Mouse (Mus musculus) midbrain, embryonic 12.5 days (tissue): ENCODE data around the gene Pilra. TPM values are rescaled to one million over a fixed set of nuclear protein-coding genes. Genes with fewer than 3 reads are reported as not detected.

Source experiments
- ATAC-seq: fragments of 200-750 bp; cut with Nextera tagmentation; 2 replicates; pipeline ENCODE4 v1.8.0; 2017; ENCODE audit warnings: low read depth, moderate TSS enrichment, moderate library complexity; ENCODE audit not compliant: low FRiP score
- H3K27ac ChIP-seq: fragments of 300-500 bp; sonication (generic); replicated peaks from 2 replicates; pipeline ENCODE4 v1.5.1; 2016; ENCODE audit warnings: mild to moderate bottlenecking
- H3K27me3 ChIP-seq: fragments of 300-500 bp; sonication (generic); 2 replicates; pipeline ENCODE4 v1.6.1; 2016; ENCODE audit warnings: mild to moderate bottlenecking
- H3K36me3 ChIP-seq: fragments of 300-500 bp; sonication (generic); 2 replicates; pipeline ENCODE4 v1.6.1; 2016
- H3K4me1 ChIP-seq: fragments of 300-500 bp; sonication (generic); 2 replicates; pipeline ENCODE4 v1.6.1; 2016
- H3K4me2 ChIP-seq: fragments of 300-500 bp; sonication (generic); replicated peaks from 2 replicates; pipeline ENCODE4 v1.6.1; 2016; ENCODE audit warnings: mild to moderate bottlenecking, moderate library complexity
- H3K4me3 ChIP-seq: fragments of 300-500 bp; sonication (generic); 2 replicates; pipeline ENCODE4 v1.5.1; 2016; ENCODE audit warnings: mild to moderate bottlenecking
- H3K9ac ChIP-seq: fragments of 300-500 bp; sonication (generic); replicated peaks from 2 replicates; pipeline ENCODE4 v1.6.1; 2016; ENCODE audit warnings: mild to moderate bottlenecking, moderate library complexity
- H3K9me3 ChIP-seq: fragments of 300-500 bp; sonication (generic); 2 replicates; pipeline ENCODE4 v1.6.1; 2016; ENCODE audit warnings: mild to moderate bottlenecking
- WGBS: fragments of 180-500 bp; shearing (Covaris S2); methylation state at CpG from one replicate; pipeline ENCODE4 v1.1.7; 2016; 5-methylcytosine and 5-hydroxymethylcytosine counted together
- polyA plus RNA-seq: library from polyadenylated mRNA; unstranded; fragments of >200 nt; fragmentation: Nextera tagmentation; extraction: Ambion mirVana; gene quantifications from 2 replicates; pipeline ENCODE4 v1.2.1, GENCODE M21; 2016

Pilra gene
- polyA plus RNA-seq, 1 experiment from 2014 or later = 0.29 TPM

GRCm38 (mm10) chr5:137822126-137822525, 14.0 kb downstream of the Pilra start:
- Histone ChIP-seq H3K27ac (no peak overlapping the region), H3K9me3 (no peaks in the 10 kb centered on the region), H3K36me3 (no peaks in the 10 kb centered on the region), H3K27me3 (no peaks in the 10 kb centered on the region), H3K9ac (no peak overlapping the region), H3K4me3 (no peak overlapping the region), H3K4me1 (no peaks in the 10 kb centered on the region), H3K4me2 (no peak overlapping the region)
- no peak for ATAC-seq
- WGBS = 70% methylated on average over 4 of the region's 4 CpGs

- Histone ChIP-seq H3K36me3 (no peaks in the 10 kb centered on the region), H3K4me3 (no peak overlapping the region), H3K9ac (no peak overlapping the region), H3K27ac (no peak overlapping the region), H3K4me1 (no peaks in the 10 kb centered on the region), H3K27me3 (no peaks in the 10 kb centered on the region), H3K4me2 (no peak overlapping the region), H3K9me3 (no peaks in the 10 kb centered on the region)
- WGBS = 82% methylated on average over 4 of the region's 4 CpGs
- ATAC-seq = no peak
Measured at GRCm38 (mm10) chr5:137817466-137818222, 18.4 kb downstream of the Pilra start.

- Histone ChIP-seq H3K36me3 (no peaks in the 10 kb centered on the region), H3K27me3 (no peaks in the 10 kb centered on the region), H3K4me1 (no peaks in the 10 kb centered on the region), H3K9ac (no peak overlapping the region), H3K4me2 (no peak overlapping the region), H3K27ac (no peak overlapping the region), H3K9me3 (no peaks in the 10 kb centered on the region), H3K4me3 (no peak overlapping the region)
- no peak for ATAC-seq
- WGBS = 84% methylated on average over 5 of the region's 5 CpGs
Measured at GRCm38 (mm10) chr5:137808316-137808715, 27.8 kb downstream of the Pilra start.

- 64% methylated on average over 1 of the region's 1 CpGs for WGBS
- Histone ChIP-seq H3K27ac (no peak overlapping the region), H3K4me2 (no peak overlapping the region), H3K36me3 (no peaks in the 10 kb centered on the region), H3K4me1 (no peaks in the 10 kb centered on the region), H3K27me3 (no peaks in the 10 kb centered on the region), H3K9ac (no peak overlapping the region), H3K9me3 (no peaks in the 10 kb centered on the region), H3K4me3 (no peak overlapping the region)
- ATAC-seq = no peak
Measured at GRCm38 (mm10) chr5:137806158-137806557, 29.9 kb downstream of the Pilra start.

GRCm38 (mm10) chr5:137800917-137801316, 35.2 kb downstream of the Pilra start:
- Histone ChIP-seq H3K4me1 (no peaks in the 10 kb centered on the region), H3K27me3 (no peaks in the 10 kb centered on the region), H3K9me3 (no peaks in the 10 kb centered on the region), H3K36me3 (no peaks in the 10 kb centered on the region), H3K9ac (no peak overlapping the region), H3K27ac (no peak overlapping the region), H3K4me2 (no peak overlapping the region), H3K4me3 (no peak overlapping the region)
- no peak for ATAC-seq
- 84% methylated on average over 3 of the region's 3 CpGs for WGBS

GRCm38 (mm10) chr5:137796606-137797005, 39.5 kb downstream of the Pilra start:
- Histone ChIP-seq H3K27ac (no peak overlapping the region), H3K9ac (no peak overlapping the region), H3K9me3 (no peaks in the 10 kb centered on the region), H3K4me1 (no peaks in the 10 kb centered on the region), H3K4me3 (no peak overlapping the region), H3K36me3 (no peaks in the 10 kb centered on the region), H3K4me2 (no peak overlapping the region), H3K27me3 (no peaks in the 10 kb centered on the region)
- 83% methylated on average over 3 of the region's 3 CpGs for WGBS
- ATAC-seq = no peak

- no peaks in the 10 kb centered on the region for H3K36me3 ChIP-seq
- ATAC-seq = no peak
- peaks cover 14% of the 10 kb centered on the region for H3K27me3 ChIP-seq
- H3K9ac ChIP-seq = no peak overlapping the region
- no peaks in the 10 kb centered on the region for H3K9me3 ChIP-seq
- no peak overlapping the region for H3K4me3 ChIP-seq
- H3K27ac ChIP-seq = no peak overlapping the region
- H3K4me2 ChIP-seq = no peak overlapping the region
- H3K4me1 ChIP-seq = peaks cover 4% of the 10 kb centered on the region; the same call in 1 of the 2 replicates
Measured at GRCm38 (mm10) chr5:137791553-137791952, 44.5 kb downstream of the Pilra start.

GRCm38 (mm10) chr5:137788946-137789531, 47.0 kb downstream of the Pilra start:
- Histone ChIP-seq H3K36me3 (peaks cover 5% of the 10 kb centered on the region), H3K9me3 (no peaks in the 10 kb centered on the region), H3K4me3 (no peak overlapping the region), H3K4me2 (no peak overlapping the region), H3K27me3 (peaks cover 14% of the 10 kb centered on the region), H3K9ac (no peak overlapping the region), H3K27ac (no peak overlapping the region), H3K4me1 (peaks cover 17% of the 10 kb centered on the region)
- no peak for ATAC-seq
- 97% methylated on average over 2 of the region's 2 CpGs for WGBS

- H3K4me1 ChIP-seq = peaks cover 25% of the 10 kb centered on the region
- H3K4me3 ChIP-seq = peak overlapping the region; percentile 79
- no peak overlapping the region for H3K9ac ChIP-seq
- H3K36me3 ChIP-seq = peaks cover 14% of the 10 kb centered on the region
- H3K9me3 ChIP-seq = no peaks in the 10 kb centered on the region
- 71% methylated on average over 24 of the region's 24 CpGs for WGBS
- peaks cover 14% of the 10 kb centered on the region for H3K27me3 ChIP-seq
- no peak overlapping the region for H3K27ac ChIP-seq
- ATAC-seq = no peak
- peak overlapping the region; percentile 80 for H3K4me2 ChIP-seq
Measured at GRCm38 (mm10) chr5:137788171-137788570, 47.9 kb downstream of the Pilra start.

GRCm38 (mm10) chr5:137787151-137787928, 48.7 kb downstream of the Pilra start, which contains the start of the genes Mepce and Zcwpw1:
Gene Mepce (minus strand): TSS chr5:137787655.
Gene Zcwpw1 (plus strand): TSS chr5:137787798.
- peak; percentile 64 for ATAC-seq
- WGBS = under 1% methylated on average over 48 of the region's 48 CpGs
- Histone ChIP-seq H3K27ac (peak within 1 kb of the TSS; percentile 98), H3K9me3 (no peaks in the 10 kb centered on the region), H3K4me3 (peak within 1 kb of the TSS; percentile 79), H3K9ac (peak within 1 kb of the TSS; percentile 97), H3K36me3 (peaks cover 22% of the 10 kb centered on the region), H3K4me1 (peaks cover 34% of the 10 kb centered on the region), H3K4me2 (peak within 1 kb of the TSS; percentile 80), H3K27me3 (peaks cover 14% of the 10 kb centered on the region)

GRCm38 (mm10) chr5:137786109-137786942, 49.8 kb downstream of the Pilra start:
- peaks cover 39% of the 10 kb centered on the region for H3K4me1 ChIP-seq
- peak overlapping the region; percentile 79 for H3K4me3 ChIP-seq
- H3K27ac ChIP-seq = peak overlapping the region; percentile 98
- H3K9me3 ChIP-seq = no peaks in the 10 kb centered on the region
- H3K27me3 ChIP-seq = peaks cover 14% of the 10 kb centered on the region
- H3K36me3 ChIP-seq = peaks cover 32% of the 10 kb centered on the region
- WGBS = 1% methylated on average over 79 of the region's 79 CpGs
- ATAC-seq = peak; percentile 88
- H3K9ac ChIP-seq = peak overlapping the region; percentile 97
- H3K4me2 ChIP-seq = peak overlapping the region; percentile 80
